Comparison of ENCODE assay signal across 22 mouse cellular contexts in genomic region chr5:66841971-66842370, GRCm38 (mm10).
DNase-seq lines count a peak whose midpoint lies in the region; TF ChIP-seq lines count a peak whose summit lies in the region.
"Had no signal": no experiment of that assay in that cellular context is flagged by ENCODE, and none has a peak within 500 bp of the region (broad histone marks: within the 10 kb centered on the region; RNA-seq: fewer than 3 reads in every experiment).

No protein-coding gene starts in this region.

- peak overlapping the region; percentile 84 for H3K27ac ChIP-seq in heart, adult 2 months
- H3K27ac ChIP-seq in heart, embryonic 10.5 days = no peak overlapping the region
- H3K27ac ChIP-seq: hindbrain, embryonic 10.5 days; hindbrain, embryonic 15.5 days; limb, embryonic 12.5 days; liver, embryonic 15.5 days; stomach, embryonic 15.5 days had no signal

- 85% methylated on average over 2 of the region's 2 CpGs for WGBS in heart, adult 2 months
- WGBS in heart, embryonic 10.5 days = 74% methylated on average over 2 of the region's 2 CpGs

- H3K79me2 ChIP-seq in heart, adult 2 months (replicated peaks; ENCODE audit: control insufficient read depth, insufficient read depth, low read length) = 0 out of 2 replicates have a peak, but pooled peaks cover 2% of the 10 kb centered on the region

- H3K4me1 ChIP-seq in heart, adult 2 months (ENCODE audit: control insufficient read depth, insufficient read depth, low read length) = peaks cover 13% of the 10 kb centered on the region
- 0 out of 2 replicates have a peak, but pooled peaks cover 8% of the 10 kb centered on the region for H3K4me1 ChIP-seq in heart, embryonic 10.5 days
- H3K4me1 ChIP-seq: hindbrain, embryonic 15.5 days; limb, embryonic 12.5 days; liver, embryonic 15.5 days; stomach, embryonic 15.5 days had no signal

- no peak for TF ChIP-seq POLR2A in heart, adult 2 months (IDR thresholded peaks at IDR 0.05; ENCODE audit: insufficient read depth, low read depth, low read length)

- peak; percentile 40 to 63 for DNase-seq in heart, adult 2 months
- DNase-seq in heart, embryonic 10.5 days (ENCODE audit: low spot score) = no peak
- DNase-seq in adrenal gland, adult 8-10 months = peak; percentile 85
- peak; percentile 59 for DNase-seq in adrenal gland, postnatal 25 days
- peak; percentile 38 for DNase-seq in heart, postnatal 4 days
- no peak for DNase-seq in cerebellum, adult 8-10 months
- DNase-seq in left cerebral cortex, adult 8-10 months (ENCODE audit: low spot score in 2 of 2) = no peak
- DNase-seq: B cell, adult 2 months; cerebellum, postnatal 10 days; gastrocnemius, postnatal 36 days; kidney, adult 11 months; kidney, postnatal 14 days; layer of hippocampus, adult 9-11 months; lung, embryonic 14.5 days; right cerebral cortex, postnatal 25 days; thymus, postnatal 14 days had no signal

- no peak overlapping the region for H3K9ac ChIP-seq in heart, adult 2 months (ENCODE audit: low read depth, low read length)
- H3K9ac ChIP-seq: hindbrain, embryonic 15.5 days; limb, embryonic 12.5 days; liver, embryonic 15.5 days; lung, embryonic 14.5 days; stomach, embryonic 15.5 days had no signal

- TF ChIP-seq EP300 in heart, adult 2 months (IDR thresholded peaks at IDR 0.05; ENCODE audit: insufficient read depth, low read depth, low read length) = 0 out of 2 replicates have a peak, but pooled peaks have one; percentile 33

- no peaks in the 10 kb centered on the region for H3K9me3 ChIP-seq in heart, embryonic 10.5 days
- H3K9me3 ChIP-seq: hindbrain, embryonic 10.5 days; hindbrain, embryonic 15.5 days; limb, embryonic 12.5 days; liver, embryonic 15.5 days; stomach, embryonic 15.5 days had no signal

- H3K36me3 ChIP-seq in heart, adult 2 months (ENCODE audit: control insufficient read depth, insufficient read depth, low read length) = peaks cover 8% of the 10 kb centered on the region
- H3K36me3 ChIP-seq in heart, embryonic 10.5 days = no peaks in the 10 kb centered on the region
- H3K36me3 ChIP-seq: hindbrain, embryonic 10.5 days; hindbrain, embryonic 15.5 days; limb, embryonic 12.5 days; liver, embryonic 15.5 days; stomach, embryonic 15.5 days had no signal

- H3K27me3 ChIP-seq in heart, adult 2 months (ENCODE audit: control insufficient read depth, insufficient read depth, low read length) = 0 out of 2 replicates have a peak, but pooled peaks cover under 1% of the 10 kb centered on the region
- 0 out of 2 replicates have a peak, but pooled peaks cover 2% of the 10 kb centered on the region for H3K27me3 ChIP-seq in heart, embryonic 10.5 days (ENCODE audit: insufficient read depth, poor library complexity, severe bottlenecking)
- H3K27me3 ChIP-seq: hindbrain, embryonic 15.5 days; limb, embryonic 12.5 days; liver, embryonic 15.5 days; stomach, embryonic 15.5 days had no signal

- H3K4me3 ChIP-seq in heart, adult 2 months = no peak overlapping the region
- H3K4me3 ChIP-seq in heart, embryonic 10.5 days = no peak overlapping the region
- H3K4me3 ChIP-seq: erythroblast, embryonic 14.5 days; hindbrain, embryonic 10.5 days; hindbrain, embryonic 15.5 days; limb, embryonic 12.5 days; liver, embryonic 15.5 days; stomach, embryonic 15.5 days had no signal

- intact Hi-C loops in heart, adult 2 months (cut with DNase I) = loop anchor here (2.0 kb wide), 2 partner anchors 15 to 35 kb away; no protein-coding TSS in a partner anchor

- TF ChIP-seq CTCF in heart, adult 2 months (IDR thresholded peaks at IDR 0.05) = no peak

Comparison
In these comparisons a context has a peak if more than half of its experiments do, and no peak if none do; other contexts are left out.
1. DNase-seq: peak in heart, adult 2 months (2 of 2), adrenal gland, adult 8-10 months (single experiment), adrenal gland, postnatal 25 days (single experiment) and heart, postnatal 4 days (single experiment); none in heart, embryonic 10.5 days (single experiment), cerebellum, adult 8-10 months (single experiment) and left cerebral cortex, adult 8-10 months (0 of 2).